Mouse (Mus musculus) CH12.LX (cell line): ENCODE data around the gene Col25a1. TPM values are rescaled to one million over a fixed set of nuclear protein-coding genes. Genes with fewer than 3 reads are reported as not detected.

ENCODE experiments used
- DNase-seq: peaks from one replicate; pipeline ENCODE4 v3.0.0-alpha.2; 2013; ENCODE audit errors: extremely low read depth
- H3K27ac ChIP-seq: 2 replicates; pipeline ENCODE4 v1.5.1; 2012; ENCODE audit warnings: low read depth, mild to moderate bottlenecking, control low read depth, moderate library complexity; ENCODE audit not compliant: insufficient read depth
- H3K27me3 ChIP-seq: replicated peaks from 2 replicates; pipeline ENCODE3; 2012; ENCODE audit warnings: inconsistent platforms
- H3K36me3 ChIP-seq, 2 experiments: replicated peaks in 1 of 2; 2 replicates each; pipeline versions ENCODE3 to v1.6.1; 2012; ENCODE audit warnings: inconsistent platforms in 1 of 2, low read length in 1 of 2, mild to moderate bottlenecking in 1 of 2, mixed read lengths in 1 of 2, moderate library complexity in 1 of 2; ENCODE audit not compliant: control insufficient read depth in 1 of 2, insufficient read depth in 1 of 2
- H3K4me1 ChIP-seq, 2 experiments: 2 replicates each; pipeline ENCODE4 v1.6.1; 2012; ENCODE audit warnings: inconsistent platforms in 1 of 2, moderate library complexity in 1 of 2; ENCODE audit not compliant: insufficient read depth in 2 of 2, control insufficient read depth in 1 of 2
- H3K4me2 ChIP-seq: 2 replicates; pipeline ENCODE4 v1.6.1; 2012; ENCODE audit warnings: low read depth, mild to moderate bottlenecking, control low read depth; ENCODE audit not compliant: poor library complexity, insufficient read depth, severe bottlenecking
- H3K4me3 ChIP-seq, 3 experiments: fragments of 150-350 bp in 1 of 3; sonication (generic) in 1 of 3; replicated peaks in 1 of 3; 2 replicates each; pipeline versions ENCODE3 to v1.5.1; 2011 to 2012; ENCODE audit warnings: low read depth in 2 of 3, low read length in 2 of 3, mild to moderate bottlenecking in 2 of 3, moderate library complexity in 2 of 3, control low read depth in 1 of 3, improper control_type of control experiment in 1 of 3, inconsistent platforms in 1 of 3, mixed read lengths in 1 of 3; ENCODE audit not compliant: poor library complexity in 1 of 3
- H3K79me2 ChIP-seq: replicated peaks from 2 replicates; pipeline ENCODE4 v1.6.1; 2012; ENCODE audit warnings: mild to moderate bottlenecking, moderate library complexity; ENCODE audit not compliant: control insufficient read depth, poor library complexity, insufficient read depth, severe bottlenecking; ENCODE audit errors: extremely low read depth
- H3K9ac ChIP-seq: 2 replicates; pipeline ENCODE4 v1.6.1; 2012; ENCODE audit warnings: low read depth, mild to moderate bottlenecking, control low read depth, moderate library complexity; ENCODE audit not compliant: insufficient read depth
- H3K9me3 ChIP-seq: replicated peaks from 2 replicates; pipeline ENCODE3; 2012; ENCODE audit warnings: low read length, inconsistent platforms, mixed read lengths
- BHLHE40 ChIP-seq: IDR thresholded peaks from 2 replicates; pipeline ENCODE4 v1.6.1; 2011; ENCODE audit warnings: mild to moderate bottlenecking, low read depth, low read length, improper control_type of control experiment
- CHD2 ChIP-seq: IDR thresholded peaks from 2 replicates; pipeline ENCODE4 v1.6.1; 2011; ENCODE audit warnings: low read length, improper control_type of control experiment
- CTCF ChIP-seq, 2 experiments: IDR thresholded peaks in 1 of 2; conservative IDR thresholded peaks in 1 of 2; 2 replicates each; pipeline ENCODE4 v1.5.1; 2011 to 2012; ENCODE audit warnings: low read depth in 2 of 2, low read length in 2 of 2, improper control_type of control experiment in 1 of 2, inconsistent platforms in 1 of 2, mild to moderate bottlenecking in 1 of 2, moderate library complexity in 1 of 2
- E2F4 ChIP-seq: IDR thresholded peaks from 2 replicates; pipeline ENCODE4 v1.6.1; 2011; ENCODE audit warnings: low read depth, low read length, improper control_type of control experiment; ENCODE audit not compliant: insufficient replicate concordance
- ELF1 ChIP-seq: IDR thresholded peaks from 2 replicates; pipeline ENCODE4 v1.6.1; 2014; ENCODE audit warnings: low read depth, mild to moderate bottlenecking, inconsistent platforms, low read length, improper control_type of control experiment
- EP300 ChIP-seq: IDR thresholded peaks from 2 replicates; pipeline ENCODE4 v1.6.1; 2011; ENCODE audit warnings: low read length, improper control_type of control experiment
- GABPA ChIP-seq: IDR thresholded peaks from 2 replicates; pipeline ENCODE4 v1.6.1; 2012; ENCODE audit warnings: low read depth, low read length, improper control_type of control experiment, inconsistent platforms; ENCODE audit not compliant: insufficient replicate concordance
- HCFC1 ChIP-seq: IDR thresholded peaks from 2 replicates; pipeline ENCODE4 v1.6.1; 2012; ENCODE audit warnings: low read depth, mild to moderate bottlenecking, inconsistent platforms, low read length, improper control_type of control experiment
- IRF4 ChIP-seq: IDR thresholded peaks from 2 replicates; pipeline ENCODE4 v1.6.1; 2014; ENCODE audit warnings: low read depth, mild to moderate bottlenecking, inconsistent platforms, low read length, improper control_type of control experiment
- JUND ChIP-seq: conservative IDR thresholded peaks from 2 replicates; pipeline ENCODE4 v1.6.1; 2011; ENCODE audit warnings: low read depth, low read length, improper control_type of control experiment
- KAT2A ChIP-seq: IDR thresholded peaks from 2 replicates; pipeline ENCODE4 v1.6.1; 2012; ENCODE audit warnings: low read length, improper control_type of control experiment, inconsistent platforms; ENCODE audit not compliant: insufficient replicate concordance
- MEF2A ChIP-seq: IDR thresholded peaks from 2 replicates; pipeline ENCODE4 v1.6.1; 2014; ENCODE audit warnings: low read depth, mild to moderate bottlenecking, inconsistent platforms, low read length, improper control_type of control experiment, borderline replicate concordance
- MXI1 ChIP-seq: IDR thresholded peaks from 2 replicates; pipeline ENCODE4 v1.6.1; 2011; ENCODE audit warnings: mild to moderate bottlenecking, low read depth, low read length, improper control_type of control experiment
- NELFE ChIP-seq: IDR thresholded peaks from 2 replicates; pipeline ENCODE4 v1.6.1; 2011; ENCODE audit warnings: low read depth, low read length, improper control_type of control experiment
- NRF1 ChIP-seq: IDR thresholded peaks from 2 replicates; pipeline ENCODE4 v1.6.1; 2014; ENCODE audit warnings: low read depth, mild to moderate bottlenecking, inconsistent platforms, low read length, improper control_type of control experiment, moderate library complexity
- PAX5 ChIP-seq: IDR thresholded peaks from 2 replicates; pipeline ENCODE4 v1.6.1; 2012; ENCODE audit warnings: low read length, inconsistent platforms, mixed read lengths
- POLR2AphosphoS2 ChIP-seq: IDR thresholded peaks from 2 replicates; pipeline ENCODE4 v1.6.1; 2011; ENCODE audit warnings: low read depth, low read length, improper control_type of control experiment
- RCOR1 ChIP-seq: conservative IDR thresholded peaks from 2 replicates; pipeline ENCODE4 v1.6.1; 2012; ENCODE audit warnings: low read depth, mild to moderate bottlenecking, inconsistent platforms, low read length, improper control_type of control experiment
- SIN3A ChIP-seq: IDR thresholded peaks from 2 replicates; pipeline ENCODE4 v1.6.1; 2012; ENCODE audit warnings: low read length, improper control_type of control experiment, inconsistent platforms
- TBP ChIP-seq: conservative IDR thresholded peaks from 2 replicates; pipeline ENCODE4 v1.6.1; 2011; ENCODE audit warnings: low read depth, low read length, improper control_type of control experiment
- TCF12 ChIP-seq: IDR thresholded peaks from 2 replicates; pipeline ENCODE4 v1.6.1; 2014; ENCODE audit warnings: low read depth, mild to moderate bottlenecking, inconsistent platforms, low read length, improper control_type of control experiment
- UBTF ChIP-seq: IDR thresholded peaks from 2 replicates; pipeline ENCODE4 v1.6.1; 2012; ENCODE audit warnings: low read depth, mild to moderate bottlenecking, inconsistent platforms, low read length, improper control_type of control experiment, moderate library complexity
- USF2 ChIP-seq: conservative IDR thresholded peaks from 2 replicates; pipeline ENCODE4 v1.6.1; 2011; ENCODE audit warnings: low read depth, low read length, improper control_type of control experiment
- ZC3H11A ChIP-seq: IDR thresholded peaks from 2 replicates; pipeline ENCODE4 v1.6.1; 2012; ENCODE audit warnings: low read depth, mild to moderate bottlenecking, inconsistent platforms, low read length, improper control_type of control experiment
- ZKSCAN1 ChIP-seq: IDR thresholded peaks from 2 replicates; pipeline ENCODE4 v1.6.1; 2012; ENCODE audit warnings: low read depth, inconsistent platforms, low read length, improper control_type of control experiment, borderline replicate concordance
- ZMIZ1 ChIP-seq: IDR thresholded peaks from 2 replicates; pipeline ENCODE4 v1.6.1; 2012; ENCODE audit warnings: low read depth, mild to moderate bottlenecking, inconsistent platforms, low read length, improper control_type of control experiment
- dilution Hi-C: fragments of 300-500 bp; cut with MboI; formaldehyde crosslinking; loops from 2 replicates; pipeline ENCODE4 v1.14.3; 2020; ENCODE audit warnings: low sequenced_read_pairs; ENCODE audit not compliant: extremely low pct_unique_long_range_greater_than_20kb, extremely low pct_ligation_motif_present
- in situ Hi-C: fragments of 300-500 bp; cut with MboI; formaldehyde crosslinking; loops from 3 replicates; pipeline ENCODE4 v1.14.3; 2019; ENCODE audit warnings: low sequenced_read_pairs, low pct_ligation_motif_present, low pct_unique_long_range_greater_than_20kb, mixed read lengths
- polyA plus RNA-seq: library from polyadenylated mRNA; unstranded; fragments of >175 nt; gene quantifications from 2 replicates; pipeline ENCODE4 v1.2.1, GENCODE M21; 2012; ENCODE audit warnings: low read depth; ENCODE audit not compliant: insufficient read length
- total RNA-seq, 2 experiments: library from RNA; depleted of rRNA; stranded (reverse); fragments of 300-350 nt in 1 of 2; fragments of >200 nt in 1 of 2; gene quantifications; 2 replicates each; pipeline ENCODE4 v1.2.3; 2012 to 2014

The Col25a1 gene
- total and polyA plus RNA-seq, 3 experiments = not detected

DNA sequence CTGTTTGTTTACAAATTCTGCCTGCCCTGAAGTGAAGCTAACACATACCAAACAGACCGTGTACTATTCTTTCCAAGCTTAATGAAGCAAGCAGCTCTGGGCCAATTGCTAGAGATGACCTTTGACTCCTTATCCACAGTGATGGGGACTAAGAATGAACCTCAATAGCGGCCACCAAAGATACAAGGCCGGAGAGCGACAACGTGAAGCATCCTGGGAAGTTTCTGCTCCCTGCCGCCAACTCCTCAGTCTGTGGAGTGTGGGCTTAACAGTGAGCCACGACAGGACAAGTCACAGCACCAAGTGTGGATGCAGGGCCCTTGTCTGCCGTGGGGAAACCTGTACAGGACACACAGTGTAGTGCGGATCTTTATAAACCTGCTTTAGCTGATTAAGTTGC is 247.3 kb downstream of the Col25a1 start:
- no peak for DNase-seq
- Histone ChIP-seq H3K36me3 (no peaks in the 10 kb centered on the region), H3K9me3 (no peaks in the 10 kb centered on the region), H3K4me2 (no peak overlapping the region), H3K27ac (no peak overlapping the region), H3K4me3 (no peak overlapping the region), H3K27me3 (no peaks in the 10 kb centered on the region), H3K79me2 (no peaks in the 10 kb centered on the region), H3K9ac (no peak overlapping the region), H3K4me1 (no peaks in the 10 kb centered on the region)
- dilution Hi-C loops (no loop called here), in situ Hi-C loops (no loop called here)
- TF ChIP-seq EP300 (no peak), E2F4 (no peak), GABPA (no peak), IRF4 (no peak), ZKSCAN1 (no peak), NELFE (no peak), KAT2A (no peak), CTCF (conservative IDR thresholded peaks at IDR 0.05 in 1 of 2, IDR thresholded peaks at IDR 0.05 in 1 of 2; ENCODE audit: low read depth in 2 of 2, low read length in 2 of 2) (no peak), TBP (no peak), PAX5 (no peak), RCOR1 (no peak), ELF1 (no peak), UBTF (no peak), TCF12 (no peak), MEF2A (no peak), SIN3A (no peak), ZMIZ1 (no peak), HCFC1 (no peak)
- TF ChIP-seq, all 38 proteins: peak for 0

DNA sequence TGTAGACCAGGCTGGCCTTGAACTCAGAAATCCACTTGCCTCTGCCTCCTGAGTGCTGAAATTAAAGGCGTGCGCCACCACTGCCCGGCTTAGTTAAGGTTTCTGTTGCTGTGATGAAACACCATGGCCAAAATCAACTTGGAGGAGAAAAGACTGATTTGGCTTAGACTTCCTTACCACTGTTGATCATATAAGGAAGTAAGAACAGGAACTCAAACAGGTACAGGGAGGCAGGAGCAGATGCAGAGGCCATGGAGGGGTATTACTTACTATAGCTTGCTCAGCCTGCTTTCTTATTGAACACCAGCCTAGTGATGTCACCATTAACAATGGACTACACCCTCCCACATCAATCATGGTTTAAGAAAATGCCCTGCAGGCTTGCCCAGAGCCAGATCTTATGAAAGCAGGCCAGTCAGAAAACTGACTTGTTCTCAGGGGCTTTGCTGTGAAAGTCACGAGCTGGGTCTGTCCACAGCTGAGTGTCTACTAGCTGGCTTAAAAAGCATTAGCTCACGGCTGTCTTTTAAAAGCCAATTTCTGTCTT is 249.1 kb downstream of the Col25a1 start:
- Histone ChIP-seq H3K27me3 (no peaks in the 10 kb centered on the region), H3K4me1 (no peaks in the 10 kb centered on the region), H3K4me3 (no peak overlapping the region), H3K9me3 (no peaks in the 10 kb centered on the region), H3K27ac (no peak overlapping the region), H3K36me3 (no peaks in the 10 kb centered on the region), H3K79me2 (no peaks in the 10 kb centered on the region), H3K9ac (no peak overlapping the region), H3K4me2 (no peak overlapping the region)
- no peak for DNase-seq
- in situ Hi-C loops (no loop called here), dilution Hi-C loops (no loop called here)
- TF ChIP-seq PAX5 = no peak
- TF ChIP-seq UBTF = no peak
- TF ChIP-seq USF2 = no peak
- TF ChIP-seq BHLHE40 = no peak
- TF ChIP-seq POLR2AphosphoS2 = no peak
- TF ChIP-seq MXI1 = no peak
- TF ChIP-seq JUND = no peak
- TF ChIP-seq MEF2A = no peak
- no peak for TF ChIP-seq TCF12
- no peak for TF ChIP-seq ELF1
- no peak for TF ChIP-seq CHD2
- TF ChIP-seq NRF1 = no peak
- TF ChIP-seq ZC3H11A = no peak
- no peak for TF ChIP-seq IRF4
